Mouse (Mus musculus): ENCODE measurements around the gene Chfr. TPM values are rescaled to one million over a fixed set of nuclear protein-coding genes. Genes with fewer than 3 reads are reported as not detected.

Gene Chfr
- total RNA-seq, 2 experiments from 2014 or later = 45.7 to 73.1 TPM

Other genes with a start within 250 kb of the Chfr start
- 7.4 and 15.5 TPM in 2 replicates for gene Gm15446, start 212.4 kb upstream of the Chfr start, total RNA-seq (2015)
- gene Gm15446, start 212.4 kb upstream of the Chfr start, total RNA-seq (2017) = 28.0 and 31.8 TPM in 2 replicates
- gene Zfp932, start 139.3 kb upstream of the Chfr start, total RNA-seq (2015) = 15.3 and 20.1 TPM in 2 replicates
- 39.2 and 50.6 TPM in 2 replicates for gene Zfp932, start 139.3 kb upstream of the Chfr start, total RNA-seq (2017)
- 12.1 and 13.7 TPM in 2 replicates for gene Gm17655, start 63.3 kb upstream of the Chfr start, total RNA-seq (2015)
- gene Gm17655, start 63.3 kb upstream of the Chfr start, total RNA-seq (2017) = 4.4 and 4.6 TPM in 2 replicates
- 0.78 and 0.93 TPM in 2 replicates for gene Gm35315, start 41.4 kb upstream of the Chfr start, total RNA-seq (2015)
- gene Gm35315, start 41.4 kb upstream of the Chfr start, total RNA-seq (2017) = 0.29 and 0.37 TPM in 2 replicates
- not detected in 2 replicates for gene Plcxd1, start 35.9 kb upstream of the Chfr start, total RNA-seq (2015)
- gene Plcxd1, start 35.9 kb upstream of the Chfr start, total RNA-seq (2017) = 0.11 TPM in 1 of 2 replicates, not detected in the other
- 7.5 and 14.5 TPM in 2 replicates for gene Gtpbp6, start 27.6 kb upstream of the Chfr start, total RNA-seq (2015)
- gene Gtpbp6, start 27.6 kb upstream of the Chfr start, total RNA-seq (2017) = 15.9 and 17.9 TPM in 2 replicates
- 2.5 and 4.2 TPM in 2 replicates for gene Zfp605, start 25.8 kb upstream of the Chfr start, total RNA-seq (2015)
- 5.9 and 8.1 TPM in 2 replicates for gene Zfp605, start 25.8 kb upstream of the Chfr start, total RNA-seq (2017)
- 11.9 and 12.6 TPM in 2 replicates for gene Golga3, start 40.9 kb downstream of the Chfr start, total RNA-seq (2015)
- gene Golga3, start 40.9 kb downstream of the Chfr start, total RNA-seq (2017) = 22.7 and 24.6 TPM in 2 replicates
- gene Ankle2, start 95.2 kb downstream of the Chfr start, total RNA-seq (2015) = 59.7 and 62.4 TPM in 2 replicates
- gene Ankle2, start 95.2 kb downstream of the Chfr start, total RNA-seq (2017) = 86.8 and 106 TPM in 2 replicates
- gene Pgam5, start 134.1 kb downstream of the Chfr start, total RNA-seq (2015) = 28.3 and 29.8 TPM in 2 replicates
- gene Pgam5, start 134.1 kb downstream of the Chfr start, total RNA-seq (2017) = 19.4 and 23.4 TPM in 2 replicates
- 3.0 and 5.2 TPM in 2 replicates for gene Pxmp2, start 150.3 kb downstream of the Chfr start, total RNA-seq (2015)
- 5.0 and 8.6 TPM in 2 replicates for gene Pxmp2, start 150.3 kb downstream of the Chfr start, total RNA-seq (2017)
- gene Pole, start 150.5 kb downstream of the Chfr start, total RNA-seq (2015) = 32.1 and 44.4 TPM in 2 replicates
- gene Pole, start 150.5 kb downstream of the Chfr start, total RNA-seq (2017) = 21.7 and 23.2 TPM in 2 replicates
- not detected in 2 replicates for gene P2rx2, start 207.4 kb downstream of the Chfr start, total RNA-seq (2015)
- 0.11 TPM in 1 of 2 replicates, not detected in the other for gene P2rx2, start 207.4 kb downstream of the Chfr start, total RNA-seq (2017)
- not detected in 2 replicates for gene Lrcol1, start 208.9 kb downstream of the Chfr start, total RNA-seq (2015)
- gene Lrcol1, start 208.9 kb downstream of the Chfr start, total RNA-seq (2017) = not detected in 2 replicates

Measured in megakaryocyte, adult 5-6 weeks (primary cell).